Mouse (Mus musculus) layer of hippocampus, adult 11-12 months (tissue): ENCODE results near the gene Adrb1.

Experiments
- DNase-seq: peaks from one replicate; pipeline ENCODE4 v3.0.0; 2022; ENCODE audit warnings: low spot score

Adrb1 gene

GRCm38 (mm10) chr19:56721387-56722211, at the start of gene Adrb1:
Adrb1 (plus strand) TSS chr19:56722199.
- peak; percentile 82 for DNase-seq

GRCm38 (mm10) chr19:56675690-56676089, 46.3 kb upstream of the Adrb1 start:
- DNase-seq = no peak

GRCm38 (mm10) chr19:56676506-56676905, 45.5 kb upstream of the Adrb1 start:
- DNase-seq = no peak

GRCm38 (mm10) chr19:56677611-56678010, 44.4 kb upstream of the Adrb1 start:
- DNase-seq = no peak

- DNase-seq = no peak
Measured at GRCm38 (mm10) chr19:56678516-56678915, 43.5 kb upstream of the Adrb1 start.

GRCm38 (mm10) chr19:56679213-56679965, 42.6 kb upstream of the Adrb1 start:
- DNase-seq = no peak

GRCm38 (mm10) chr19:56679992-56680391, 42.0 kb upstream of the Adrb1 start:
- no peak for DNase-seq

GRCm38 (mm10) chr19:56682297-56682696, 39.7 kb upstream of the Adrb1 start:
- DNase-seq = no peak

- DNase-seq = no peak
Measured at GRCm38 (mm10) chr19:56682843-56683242, 39.2 kb upstream of the Adrb1 start.

- no peak for DNase-seq
Measured at GRCm38 (mm10) chr19:56685515-56685914, 36.5 kb upstream of the Adrb1 start.

- DNase-seq = no peak
Measured at GRCm38 (mm10) chr19:56686218-56686617, 35.8 kb upstream of the Adrb1 start.

GRCm38 (mm10) chr19:56687026-56687635, 34.9 kb upstream of the Adrb1 start:
- DNase-seq = no peak

- no peak for DNase-seq
Measured at GRCm38 (mm10) chr19:56687676-56688075, 34.3 kb upstream of the Adrb1 start.

GRCm38 (mm10) chr19:56688661-56689335, 33.2 kb upstream of the Adrb1 start:
- no peak for DNase-seq

GRCm38 (mm10) chr19:56689493-56689892, 32.5 kb upstream of the Adrb1 start:
- DNase-seq = no peak

GRCm38 (mm10) chr19:56691103-56691502, 30.9 kb upstream of the Adrb1 start:
- no peak for DNase-seq

GRCm38 (mm10) chr19:56692451-56692850, 29.5 kb upstream of the Adrb1 start:
- no peak for DNase-seq

- peak; percentile 54 for DNase-seq
Measured at GRCm38 (mm10) chr19:56697370-56698144, 24.4 kb upstream of the Adrb1 start.

- DNase-seq = no peak
Measured at GRCm38 (mm10) chr19:56700848-56701247, 21.2 kb upstream of the Adrb1 start.

GRCm38 (mm10) chr19:56701404-56702033, 20.5 kb upstream of the Adrb1 start:
- DNase-seq = no peak

GRCm38 (mm10) chr19:56702039-56702438, 20.0 kb upstream of the Adrb1 start:
- DNase-seq = no peak
